Mouse (Mus musculus): ENCODE data around the gene Bpifb4.

Gene Bpifb4

GRCm38 (mm10) chr2:154005734-154006133 is 67.7 kb downstream of the Bpifb4 start:
- no peak for DNase-seq

- no peak for DNase-seq
Measured at GRCm38 (mm10) chr2:154006331-154006730, 68.3 kb downstream of the Bpifb4 start.

GRCm38 (mm10) chr2:154007381-154007780 is 69.4 kb downstream of the Bpifb4 start:
- DNase-seq: no peak

GRCm38 (mm10) chr2:154007965-154008364 is 70.0 kb downstream of the Bpifb4 start, which contains the start of gene Bpifa2:
TSS of gene Bpifa2 (plus strand) at chr2:154008265.
- DNase-seq: no peak
